Mouse (Mus musculus) kidney, embryonic 16.5 days (tissue): ENCODE results near the gene Fgfr1op2. TPM values are rescaled to one million over a fixed set of nuclear protein-coding genes. Genes with fewer than 3 reads are reported as not detected.

ENCODE experiments used
- ATAC-seq: fragments of 200-750 bp; cut with Nextera tagmentation; 2 replicates; pipeline ENCODE4 v1.8.0; 2017; ENCODE audit warnings: moderate TSS enrichment; ENCODE audit not compliant: low FRiP score, low TSS enrichment
- H3K27ac ChIP-seq: fragments of 300-500 bp; sonication (generic); 2 replicates; pipeline ENCODE4 v1.5.1; 2014; ENCODE audit warnings: low read length
- H3K27me3 ChIP-seq: fragments of 300-500 bp; sonication (generic); 2 replicates; pipeline ENCODE4 v1.6.1; 2014; ENCODE audit warnings: low read length, control low read depth, mixed read lengths; ENCODE audit not compliant: insufficient read depth
- H3K36me3 ChIP-seq: fragments of 300-500 bp; sonication (generic); 2 replicates; pipeline ENCODE4 v1.6.1; 2014; ENCODE audit warnings: low read length, control low read depth, mixed read lengths; ENCODE audit not compliant: insufficient read depth
- H3K4me1 ChIP-seq: fragments of 300-500 bp; sonication (generic); 2 replicates; pipeline ENCODE4 v1.6.1; 2014; ENCODE audit warnings: low read length, control low read depth, mixed read lengths; ENCODE audit not compliant: insufficient read depth
- H3K4me2 ChIP-seq: fragments of 300-500 bp; sonication (generic); replicated peaks from 2 replicates; pipeline ENCODE4 v1.6.1; 2014; ENCODE audit warnings: low read depth, low read length
- H3K4me3 ChIP-seq: fragments of 300-500 bp; sonication (generic); 2 replicates; pipeline ENCODE4 v1.5.1; 2014; ENCODE audit warnings: mild to moderate bottlenecking, low read length
- H3K9ac ChIP-seq: fragments of 300-500 bp; sonication (generic); replicated peaks from 2 replicates; pipeline ENCODE4 v1.6.1; 2014; ENCODE audit warnings: low read length
- H3K9me3 ChIP-seq: fragments of 300-500 bp; sonication (generic); 2 replicates; pipeline ENCODE4 v1.6.1; 2016; ENCODE audit warnings: low read length, control low read depth
- WGBS: fragments of 180-500 bp; shearing (Covaris S2); extraction: QIAGEN DNeasy Blood & Tissue Kit; methylation state at CpG from one replicate; pipeline ENCODE4 v1.1.7; 2014; 5-methylcytosine and 5-hydroxymethylcytosine counted together
- polyA plus RNA-seq: library from polyadenylated mRNA; unstranded; fragments of >200 nt; fragmentation: Nextera tagmentation; extraction: Ambion mirVana; gene quantifications from 2 replicates; pipeline ENCODE4 v1.2.1, GENCODE M21; 2015

The Fgfr1op2 gene
- polyA plus RNA-seq, 1 experiment from 2014 or later, result 92.6 TPM

DNA sequence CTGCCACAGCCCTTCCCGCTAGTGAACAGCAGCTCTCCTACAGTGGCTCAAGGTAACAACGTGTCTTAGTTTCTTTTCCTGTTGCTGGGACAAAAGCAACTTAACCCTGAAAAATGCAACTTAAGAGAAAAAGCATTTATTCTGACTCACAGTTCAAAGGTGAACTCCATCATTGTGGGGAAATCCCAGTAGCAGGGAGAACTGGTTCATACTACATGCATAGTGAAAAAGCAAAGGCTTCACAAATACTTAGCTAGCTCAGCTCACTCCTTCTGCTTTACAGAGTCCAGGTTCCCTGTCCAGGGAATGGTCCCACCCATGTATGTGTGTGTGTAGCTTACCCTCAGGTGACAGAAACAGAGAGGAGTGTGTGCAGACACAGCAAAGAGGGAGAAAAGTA lies 39.7 kb downstream of the Fgfr1op2 start:
- Histone ChIP-seq H3K9me3 (no peaks in the 10 kb centered on the region), H3K4me2 (no peak overlapping the region), H3K4me3 (no peak overlapping the region), H3K27ac (no peak overlapping the region), H3K9ac (no peak overlapping the region), H3K4me1 (no peaks in the 10 kb centered on the region), H3K36me3 (peaks cover 70% of the 10 kb centered on the region), H3K27me3 (no peaks in the 10 kb centered on the region)
- no peak for ATAC-seq
- 90% methylated on average over 2 of the region's 2 CpGs for WGBS

DNA sequence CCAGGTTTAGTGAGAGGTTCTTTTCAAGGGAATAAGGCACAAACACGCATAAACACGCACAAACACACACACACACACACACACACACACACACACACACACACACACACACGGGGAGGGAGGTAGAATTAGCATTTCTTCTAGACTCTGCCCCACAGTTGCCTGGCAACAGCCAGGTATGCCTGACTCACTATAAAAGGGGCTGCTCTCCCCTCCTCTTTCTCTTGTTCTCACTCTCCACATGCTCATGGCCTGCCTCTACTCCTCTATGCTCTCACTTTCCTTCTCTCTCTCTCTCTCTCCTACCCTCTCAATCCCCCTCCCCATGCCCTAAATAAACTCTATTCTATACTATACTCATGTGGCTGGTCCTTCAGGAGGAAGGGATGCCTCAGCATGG lies 51.1 kb downstream of the Fgfr1op2 start:
- H3K27ac ChIP-seq, result no peak overlapping the region
- 85% methylated on average over 3 of the region's 3 CpGs for WGBS
- ATAC-seq, result no peak
- H3K27me3 ChIP-seq, result no peaks in the 10 kb centered on the region
- H3K9ac ChIP-seq, result no peak overlapping the region
- no peaks in the 10 kb centered on the region for H3K9me3 ChIP-seq
- no peak overlapping the region for H3K4me2 ChIP-seq
- no peak overlapping the region for H3K4me3 ChIP-seq
- peaks cover 18% of the 10 kb centered on the region for H3K4me1 ChIP-seq
- 0 out of 2 replicates have a peak, but pooled peaks cover 8% of the 10 kb centered on the region for H3K36me3 ChIP-seq

DNA sequence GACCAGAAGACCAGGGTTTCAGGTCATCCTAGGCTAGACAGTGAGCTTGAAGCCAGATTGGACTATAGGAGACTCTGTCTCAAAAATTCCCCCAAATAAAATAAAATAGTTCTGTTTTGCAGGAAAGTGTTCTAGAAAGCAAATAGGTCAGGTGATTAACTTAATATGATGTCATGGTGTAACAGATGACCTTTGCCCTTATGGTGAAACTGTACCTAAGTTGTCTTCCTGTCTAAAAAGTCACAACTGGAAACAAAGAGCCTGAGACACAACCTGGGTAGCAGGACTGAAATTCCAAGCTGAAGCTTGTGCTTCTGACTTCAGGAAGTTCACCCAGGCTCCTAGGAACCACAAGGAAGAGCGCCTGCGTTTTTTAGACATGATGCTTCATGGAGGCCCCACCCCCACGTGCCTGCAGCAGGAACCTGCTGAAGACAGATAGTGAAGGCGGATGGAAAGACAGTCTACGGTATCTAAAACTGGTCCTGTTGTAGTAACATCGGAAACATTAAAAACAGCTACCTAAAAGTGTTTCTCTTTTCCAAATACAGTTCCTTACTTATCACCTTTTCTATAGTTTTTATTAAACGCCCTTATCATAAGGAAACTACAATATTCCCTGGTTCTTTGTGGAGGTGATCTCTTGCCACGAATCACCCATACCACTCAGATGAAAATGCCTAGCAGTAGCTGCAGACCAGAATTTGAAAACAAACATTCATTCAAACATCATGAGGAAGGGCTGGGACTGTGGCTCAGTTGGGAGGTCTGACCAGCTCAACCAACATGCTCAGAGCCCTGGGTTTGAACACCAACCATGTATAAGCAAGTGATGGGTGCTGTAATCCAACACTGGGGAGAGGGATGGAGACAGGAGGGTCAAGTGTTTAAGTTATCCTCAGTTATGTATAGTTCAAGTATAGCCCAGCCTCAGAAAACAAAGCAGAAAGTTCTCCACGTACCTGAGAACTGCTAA lies 53.1 kb downstream of the Fgfr1op2 start:
- Histone ChIP-seq H3K9me3 (no peaks in the 10 kb centered on the region), H3K36me3 (no peaks in the 10 kb centered on the region), H3K4me3 (no peak overlapping the region), H3K4me1 (peaks cover 23% of the 10 kb centered on the region), H3K27me3 (no peaks in the 10 kb centered on the region), H3K9ac (no peak overlapping the region), H3K4me2 (no peak overlapping the region), H3K27ac (no peak overlapping the region)
- 77% methylated on average over 9 of the region's 9 CpGs for WGBS
- ATAC-seq, result no peak

DNA sequence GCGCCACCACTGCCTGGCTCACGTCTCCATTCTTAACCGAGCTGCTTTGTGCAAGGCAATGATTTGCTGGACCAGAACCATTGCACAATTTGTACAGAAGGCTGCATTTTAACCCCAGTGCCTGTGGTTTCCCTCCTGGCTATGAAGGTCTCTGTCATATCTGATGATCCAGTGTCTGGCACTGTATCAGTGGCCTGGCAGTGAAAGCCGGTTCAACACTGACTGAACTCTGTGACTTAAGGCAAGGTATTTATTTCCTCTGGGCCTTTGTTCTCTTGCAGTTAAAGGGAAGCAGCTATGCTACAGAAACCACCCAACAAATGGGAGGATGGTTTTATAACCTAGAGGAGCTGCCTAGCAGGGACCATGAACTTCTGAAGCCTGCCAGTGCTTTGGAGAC lies 54.0 kb downstream of the Fgfr1op2 start:
- no peak overlapping the region for H3K4me3 ChIP-seq
- 67% methylated on average over 4 of the region's 4 CpGs for WGBS
- no peaks in the 10 kb centered on the region for H3K36me3 ChIP-seq
- no peaks in the 10 kb centered on the region for H3K27me3 ChIP-seq
- H3K9me3 ChIP-seq, result no peaks in the 10 kb centered on the region
- peaks cover 23% of the 10 kb centered on the region for H3K4me1 ChIP-seq
- no peak for ATAC-seq
- H3K9ac ChIP-seq, result no peak overlapping the region
- no peak overlapping the region for H3K4me2 ChIP-seq
- H3K27ac ChIP-seq, result no peak overlapping the region

DNA sequence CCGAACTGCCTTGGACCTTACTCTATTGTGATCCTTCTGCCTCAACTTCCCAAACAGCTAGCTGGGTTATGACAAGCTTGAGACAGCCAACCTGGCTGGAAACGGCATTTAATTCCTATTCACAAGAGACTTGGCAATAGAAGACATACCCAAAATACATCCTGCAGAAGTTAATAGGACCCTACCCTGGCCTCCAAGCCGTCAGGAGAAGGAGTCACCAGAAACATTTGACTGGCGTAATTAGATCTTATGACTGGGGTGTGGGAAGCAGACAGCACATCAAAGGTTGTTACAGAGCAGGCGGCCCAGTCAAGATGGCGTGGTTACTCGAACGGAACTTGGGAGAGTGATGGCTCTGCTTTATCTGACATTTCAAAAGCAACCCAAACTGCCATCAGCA lies 54.8 kb downstream of the Fgfr1op2 start:
- WGBS, result 46% methylated on average over 8 of the region's 8 CpGs
- no peak overlapping the region for H3K9ac ChIP-seq
- H3K9me3 ChIP-seq, result no peaks in the 10 kb centered on the region
- no peaks in the 10 kb centered on the region for H3K27me3 ChIP-seq
- no peak overlapping the region for H3K27ac ChIP-seq
- H3K4me2 ChIP-seq, result 0 out of 2 replicates have a peak overlapping the region, but pooled peaks have one; percentile 4
- no peak for ATAC-seq
- H3K4me3 ChIP-seq, result no peak overlapping the region; the same call in 1 of the 2 replicates
- no peaks in the 10 kb centered on the region for H3K36me3 ChIP-seq
- peaks cover 23% of the 10 kb centered on the region for H3K4me1 ChIP-seq

DNA sequence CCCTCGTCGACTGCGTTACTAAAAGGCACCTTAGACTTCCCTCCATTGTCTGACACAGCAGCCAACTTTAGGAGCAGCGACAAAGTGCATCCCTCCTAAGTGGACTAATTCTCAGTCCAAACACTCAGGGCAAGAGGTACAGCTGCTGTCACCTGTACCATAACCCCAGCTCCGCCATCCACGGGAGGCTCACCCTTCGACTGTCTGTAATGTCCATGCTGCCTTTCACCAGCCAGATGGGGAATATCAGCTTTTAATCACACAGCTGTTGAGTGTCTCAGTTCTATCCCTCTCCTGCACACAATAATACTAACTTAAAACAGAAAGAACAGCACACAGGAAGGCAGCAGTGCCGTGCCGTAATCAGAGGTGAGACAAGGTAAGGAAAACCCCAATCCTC lies 55.4 kb downstream of the Fgfr1op2 start:
- Histone ChIP-seq H3K4me2 (peak overlapping the region; percentile 3; the same call in 1 of the 2 replicates), H3K4me1 (peaks cover 23% of the 10 kb centered on the region), H3K36me3 (no peaks in the 10 kb centered on the region), H3K27me3 (no peaks in the 10 kb centered on the region), H3K9me3 (no peaks in the 10 kb centered on the region), H3K4me3 (no peak overlapping the region), H3K9ac (no peak overlapping the region), H3K27ac (no peak overlapping the region)
- 39% methylated on average over 9 of the region's 9 CpGs for WGBS
- ATAC-seq, result no peak

DNA sequence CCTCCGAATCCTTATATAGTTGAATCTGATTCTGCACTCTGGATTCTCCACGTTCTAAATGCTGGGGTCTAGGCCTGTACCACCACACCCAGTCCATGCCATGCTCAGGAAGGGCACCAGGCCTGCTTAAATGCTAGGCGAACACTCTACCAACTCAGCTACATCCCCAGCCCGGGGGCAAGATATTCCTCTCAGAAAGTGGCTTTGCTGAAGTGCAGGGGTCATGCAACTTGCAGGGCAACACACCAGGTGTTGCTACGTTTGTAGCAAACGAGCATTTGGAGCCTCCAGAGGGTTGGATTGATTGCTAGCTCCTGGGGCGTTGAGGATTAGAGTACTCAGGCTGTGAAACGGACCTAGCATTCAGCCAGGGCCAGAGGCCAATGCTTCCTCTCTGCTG lies 56.1 kb downstream of the Fgfr1op2 start:
- no peak for ATAC-seq
- peaks cover 23% of the 10 kb centered on the region for H3K4me1 ChIP-seq
- H3K4me3 ChIP-seq, result peak overlapping the region; percentile 62
- H3K9ac ChIP-seq, result no peak overlapping the region; the same call in 1 of the 2 replicates
- no peaks in the 10 kb centered on the region for H3K9me3 ChIP-seq
- no peaks in the 10 kb centered on the region for H3K27me3 ChIP-seq
- peak overlapping the region; percentile 69 for H3K4me2 ChIP-seq
- H3K36me3 ChIP-seq, result no peaks in the 10 kb centered on the region
- no peak overlapping the region for H3K27ac ChIP-seq
- 58% methylated on average over 8 of the region's 8 CpGs for WGBS

DNA sequence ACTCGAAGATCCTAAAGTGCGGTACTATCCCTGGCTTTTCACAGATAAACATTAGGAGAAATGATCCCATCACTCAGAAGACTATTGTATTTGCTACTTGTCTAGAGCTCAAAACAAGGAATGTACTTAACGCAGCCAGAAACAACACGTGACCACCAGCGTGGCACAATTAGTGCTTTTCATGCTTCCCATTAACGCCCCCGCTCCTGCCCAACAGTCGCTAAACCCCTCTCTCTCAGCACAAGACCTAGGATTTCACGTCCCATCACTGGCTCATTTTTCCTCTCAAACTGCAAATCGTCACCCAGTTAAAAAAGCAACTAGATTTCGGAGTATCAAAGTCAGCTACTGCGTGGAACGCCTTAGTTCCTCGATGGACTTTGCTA lies 56.6 kb downstream of the Fgfr1op2 start:
- Histone ChIP-seq H3K9ac (peak overlapping the region; percentile 76), H3K36me3 (no peaks in the 10 kb centered on the region), H3K4me3 (peak overlapping the region; percentile 62), H3K4me2 (peak overlapping the region; percentile 69), H3K27ac (peak overlapping the region; percentile 52), H3K4me1 (peaks cover 23% of the 10 kb centered on the region), H3K27me3 (no peaks in the 10 kb centered on the region), H3K9me3 (no peaks in the 10 kb centered on the region)
- ATAC-seq, result no peak
- 18% methylated on average over 14 of the region's 14 CpGs for WGBS

DNA sequence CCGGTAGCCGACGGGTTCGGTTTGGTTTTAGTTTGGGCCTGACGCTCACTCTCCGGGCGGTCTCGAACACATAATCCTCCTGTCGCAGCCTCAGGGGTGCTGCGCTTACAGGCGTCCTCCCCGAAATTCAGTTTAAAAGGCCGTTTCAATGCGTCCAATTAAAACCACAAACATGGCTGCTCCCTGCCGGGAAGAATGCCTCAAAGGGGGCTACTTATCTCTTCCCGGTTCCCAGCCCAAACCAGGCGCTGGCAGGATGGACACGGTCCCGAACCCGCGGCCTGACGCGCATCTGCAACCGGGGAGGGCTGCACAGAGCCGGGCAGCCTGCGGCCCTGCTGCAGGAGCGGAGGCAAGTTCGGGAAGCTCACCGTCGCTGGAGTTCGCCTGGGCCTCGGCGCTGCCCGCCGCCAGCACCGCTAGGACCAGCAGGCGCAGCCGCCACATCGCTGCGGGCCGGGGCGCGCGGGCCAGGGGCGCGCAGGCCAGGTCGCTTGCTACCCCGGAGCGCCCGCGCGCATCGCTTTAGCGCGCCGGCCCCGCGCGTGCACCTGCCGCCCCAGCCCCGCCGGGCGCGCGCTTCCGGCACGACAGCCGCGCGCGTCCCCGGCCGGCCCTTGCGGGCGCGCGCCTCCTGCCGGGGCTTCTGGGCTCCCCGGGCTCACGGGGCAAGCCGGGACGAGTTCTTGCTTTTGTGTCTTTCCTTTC lies 57.2 kb downstream of the Fgfr1op2 start:
- H3K4me3 ChIP-seq, result peak overlapping the region; percentile 62
- peak overlapping the region; percentile 52 for H3K27ac ChIP-seq
- WGBS, result under 1% methylated on average over 81 of the region's 82 CpGs
- no peaks in the 10 kb centered on the region for H3K9me3 ChIP-seq
- peak overlapping the region; percentile 69 for H3K4me2 ChIP-seq
- H3K36me3 ChIP-seq, result no peaks in the 10 kb centered on the region
- H3K27me3 ChIP-seq, result no peaks in the 10 kb centered on the region
- peaks cover 23% of the 10 kb centered on the region for H3K4me1 ChIP-seq
- ATAC-seq, result peak; percentile 93
- peak overlapping the region; percentile 76 for H3K9ac ChIP-seq
